Mouse (Mus musculus) gastrocnemius, postnatal 36 days (tissue): ENCODE measurements around the gene Il17ra. TPM values are rescaled to one million over a fixed set of nuclear protein-coding genes. Genes with fewer than 3 reads are reported as not detected.

Experiments used
- DNase-seq, 2 experiments: peaks; one replicate each; pipeline ENCODE4 v3.0.0; 2022
- intact Hi-C: fragments of 180-260 bp; cut with DNase I; formaldehyde crosslinking; loops from one replicate; pipeline ENCODE4 v1.15.1; 2025
- long read RNA-seq, 2 experiments: library from polyadenylated mRNA; stranded (forward); transcript quantifications; one replicate each; pipeline ENCODE4 v2.0.0; 2021
- total RNA-seq, 2 experiments: library from RNA; stranded (reverse); gene quantifications; 2 replicates each; pipeline ENCODE4 v1.2.3; 2021

Gene Il17ra
- total RNA-seq = 1 to 10 TPM; 1.7 TPM
- long read RNA-seq, experiment 1, partial matches to known transcripts = 0 of 4 reads
- long read RNA-seq, experiment 1, other reads (novel, unspliced or antisense) = 4 of 4 reads
- long read RNA-seq, experiment 2, partial matches to known transcripts = 0 of 3 reads
- long read RNA-seq, experiment 2, other reads (novel, unspliced or antisense) = 3 of 3 reads

DNA sequence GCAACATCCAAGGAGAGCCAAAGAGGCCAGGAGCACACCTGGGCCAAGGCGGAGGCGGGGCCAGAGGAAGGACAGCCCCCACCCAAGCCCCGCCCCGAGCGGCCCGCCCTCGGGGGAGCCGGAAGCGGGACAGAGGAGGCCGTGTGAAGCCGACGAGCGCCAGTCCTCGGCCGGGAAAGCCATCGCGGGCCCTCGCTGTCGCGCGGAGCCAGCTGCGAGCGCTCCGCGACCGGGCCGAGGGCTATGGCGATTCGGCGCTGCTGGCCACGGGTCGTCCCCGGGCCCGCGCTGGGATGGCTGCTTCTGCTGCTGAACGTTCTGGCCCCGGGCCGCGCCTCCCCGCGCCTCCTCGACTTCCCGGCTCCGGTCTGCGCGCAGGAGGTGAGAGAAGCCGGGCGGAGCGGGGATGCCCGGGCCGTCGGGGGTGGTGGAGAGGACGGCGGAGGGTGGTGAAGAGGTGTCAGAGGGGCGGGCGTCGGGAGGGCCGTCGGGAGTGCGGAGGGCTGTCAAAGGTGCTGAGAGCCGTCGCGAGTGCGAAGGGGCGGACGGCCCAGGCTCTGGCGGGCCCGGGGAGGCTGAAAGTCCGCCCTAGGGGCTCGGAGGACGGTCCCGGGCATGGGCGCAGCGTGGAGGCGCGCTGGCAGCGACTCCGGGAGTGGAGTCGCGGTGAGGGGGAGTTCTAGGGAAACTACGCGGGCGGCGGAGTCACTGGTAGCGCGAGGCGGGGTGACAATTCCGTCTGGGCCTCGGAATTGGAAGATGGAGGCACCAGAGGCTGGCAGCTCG lies at the start of gene Il17ra:
TSS of gene Il17ra (plus strand) at position 162 of the 786 bp plus-strand sequence.
- intact Hi-C loops = no loop called here
- DNase-seq = peak; percentile 64 to 67

- intact Hi-C loops = no loop called here
Measured at GRCm38 (mm10) chr6:120438161-120438560, 24.9 kb upstream of the Il17ra start.

GRCm38 (mm10) chr6:120442171-120442749 lies 20.8 kb upstream of the Il17ra start:
- intact Hi-C loops = no loop called here
- no peak for DNase-seq

More at GRCm38 (mm10) chr6:120438161-120438560, 24.9 kb upstream of the Il17ra start:
- no peak for DNase-seq

DNA sequence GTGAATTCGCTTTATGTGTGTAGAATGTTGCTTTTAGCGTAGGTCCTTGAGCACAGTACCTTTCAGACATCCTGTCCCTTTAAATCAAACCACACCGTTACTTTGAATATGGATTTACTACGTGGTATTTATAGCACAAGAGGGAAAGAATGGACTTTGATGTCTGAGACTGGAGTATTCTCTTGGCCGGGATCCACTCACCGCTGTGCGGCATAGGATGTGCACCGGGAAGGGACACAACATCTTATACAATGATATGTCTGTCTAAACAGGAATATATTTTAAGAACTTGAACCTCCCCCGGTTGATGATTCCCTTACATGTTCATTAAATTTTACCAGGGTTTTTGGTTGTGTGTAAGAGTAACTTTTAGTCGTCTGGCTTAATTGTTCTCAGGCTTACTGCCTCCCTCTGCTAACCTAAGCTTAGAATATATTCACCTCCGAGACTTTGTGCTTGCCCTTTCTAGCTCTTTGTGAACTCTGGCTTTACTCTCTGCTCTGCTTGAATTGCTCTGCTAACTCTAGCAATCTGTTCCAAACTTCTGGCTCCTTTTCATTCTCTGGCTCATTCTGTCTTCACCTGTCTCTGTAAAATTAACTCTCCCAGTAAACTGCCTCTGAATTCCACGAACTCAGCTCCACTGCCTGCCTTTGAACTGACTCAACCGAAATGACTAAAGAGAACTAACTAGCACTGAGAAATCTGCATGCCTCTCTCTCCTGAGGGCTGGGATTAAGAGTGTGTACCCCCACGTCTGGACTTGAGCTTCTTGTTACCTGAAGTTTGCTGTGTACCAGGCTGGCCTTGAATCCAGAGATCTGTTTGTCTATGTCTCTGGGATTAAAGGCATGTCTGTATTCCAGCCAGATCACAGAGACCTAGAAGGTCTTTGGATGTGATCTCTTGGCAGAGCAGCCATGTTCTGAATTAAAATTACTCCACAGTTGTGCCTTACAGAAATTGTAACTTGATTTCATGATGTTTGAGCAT lies 19.4 kb upstream of the Il17ra start:
- intact Hi-C loops = no loop called here
- no peak for DNase-seq

DNA sequence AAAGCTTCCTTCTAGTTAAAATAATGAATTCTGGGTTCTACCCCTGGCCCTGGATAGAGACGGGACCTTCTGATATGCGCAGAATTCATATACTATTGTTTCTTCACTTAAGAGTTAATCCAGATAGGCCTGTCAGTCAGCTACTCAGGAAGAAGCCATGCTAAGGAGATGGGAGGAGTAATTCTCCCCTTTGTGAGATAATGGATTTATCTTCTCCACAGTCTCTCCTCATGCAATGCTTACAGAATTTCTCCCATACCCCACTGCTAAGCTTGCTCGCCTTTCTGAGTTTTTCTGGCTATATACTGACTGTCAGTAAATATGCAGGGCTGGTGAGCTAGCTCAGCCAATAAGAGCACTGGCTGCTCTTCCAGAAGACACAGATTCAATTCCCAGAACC lies 12.8 kb upstream of the Il17ra start:
- DNase-seq = no peak
- intact Hi-C loops = no loop called here

- no peak for DNase-seq
- intact Hi-C loops = no loop called here
Measured at GRCm38 (mm10) chr6:120452384-120453102, 10.5 kb upstream of the Il17ra start.

DNA sequence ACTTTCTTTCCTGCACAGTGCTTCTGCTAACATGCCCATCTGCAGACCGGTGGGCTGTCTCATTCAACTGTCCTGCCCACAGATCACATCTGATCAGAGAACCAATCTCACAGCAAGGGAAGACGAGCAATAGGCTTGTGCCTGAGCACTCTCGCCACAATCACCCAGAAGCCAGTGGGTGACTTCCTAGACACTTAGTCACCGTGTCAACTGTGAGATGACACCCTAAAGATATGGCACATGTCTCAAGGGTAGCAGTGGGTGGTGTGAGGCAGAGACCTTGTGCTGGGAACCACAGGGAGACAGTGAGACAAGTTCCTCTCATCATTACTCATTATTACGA lies 10.0 kb upstream of the Il17ra start:
- no peak for DNase-seq
- intact Hi-C loops = no loop called here

DNA sequence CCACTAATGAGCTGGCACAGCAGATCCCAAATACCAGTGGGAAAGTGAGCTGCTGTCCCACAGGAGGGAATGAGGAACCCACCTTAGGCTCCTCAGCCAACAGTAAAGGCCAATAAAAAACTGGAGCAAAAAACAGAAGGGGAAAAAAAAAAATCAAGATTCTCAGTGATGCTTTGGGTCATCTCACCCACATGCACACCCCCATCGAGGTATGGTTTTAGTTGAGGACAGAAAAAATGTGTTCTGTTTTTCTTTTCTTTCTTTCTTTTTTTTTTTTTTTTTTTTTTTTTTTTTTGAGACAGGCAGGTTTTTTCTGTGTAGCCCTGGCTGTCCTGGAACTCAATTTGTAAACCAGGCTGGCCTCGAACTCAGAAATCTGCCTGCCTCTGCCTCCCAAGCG lies 9.5 kb upstream of the Il17ra start:
- no peak for DNase-seq
- intact Hi-C loops = no loop called here

- DNase-seq = no peak
- intact Hi-C loops = no loop called here
Measured at GRCm38 (mm10) chr6:120454627-120455077, 8.4 kb upstream of the Il17ra start.

GRCm38 (mm10) chr6:120457074-120457473 lies 6.0 kb upstream of the Il17ra start:
- intact Hi-C loops = no loop called here
- DNase-seq = no peak

- no peak for DNase-seq
- intact Hi-C loops = no loop called here
Measured at GRCm38 (mm10) chr6:120457751-120458150, 5.3 kb upstream of the Il17ra start.

- intact Hi-C loops = no loop called here
- no peak for DNase-seq
Measured at GRCm38 (mm10) chr6:120461217-120461616, 1.8 kb upstream of the Il17ra start.

DNA sequence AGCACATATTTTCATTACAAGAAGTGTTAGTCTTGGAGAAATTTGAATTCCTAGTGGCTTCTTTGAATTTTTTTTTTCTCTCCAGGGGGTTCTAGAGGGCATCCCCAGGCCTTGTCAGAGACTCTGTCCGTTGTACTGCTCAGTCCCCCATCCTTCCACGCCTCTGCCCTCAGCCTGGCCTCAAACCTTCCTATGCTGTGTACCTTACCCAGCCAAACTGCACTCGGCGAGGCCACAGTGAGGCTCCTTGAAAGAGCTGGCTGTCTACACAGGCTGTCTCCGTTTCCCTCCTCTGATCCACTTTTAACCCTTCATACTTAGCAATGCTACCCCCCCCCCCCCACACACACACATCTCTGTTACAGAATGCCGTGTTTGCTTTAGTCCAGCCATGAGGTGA lies 796 bp upstream of the Il17ra start:
- DNase-seq = no peak
- intact Hi-C loops = no loop called here

DNA sequence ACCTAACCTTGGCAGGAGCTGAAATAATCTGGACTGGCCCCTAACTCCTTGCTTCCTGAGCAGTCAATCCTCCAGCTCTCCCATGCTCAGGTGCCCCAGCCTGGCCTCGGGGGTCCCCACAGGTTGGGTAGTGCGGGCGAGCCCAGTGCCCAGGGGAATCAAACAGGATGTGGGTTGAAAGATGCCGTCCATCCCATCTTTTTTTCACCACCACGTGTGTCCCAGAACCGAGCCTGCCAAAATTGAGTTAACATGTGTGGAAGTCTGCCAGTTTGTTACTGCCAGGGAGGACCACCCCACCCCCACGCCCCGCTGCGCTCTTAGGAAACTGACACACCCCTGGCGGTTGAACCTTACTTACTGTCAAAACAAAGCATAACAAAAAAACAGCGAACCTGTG lies 837 bp downstream of the Il17ra start:
- no peak for DNase-seq
- intact Hi-C loops = no loop called here

- intact Hi-C loops = no loop called here
- no peak for DNase-seq
Measured at GRCm38 (mm10) chr6:120464406-120464939, 1.4 kb downstream of the Il17ra start.

GRCm38 (mm10) chr6:120465393-120465792 lies 2.3 kb downstream of the Il17ra start:
- intact Hi-C loops = no loop called here
- no peak for DNase-seq

- intact Hi-C loops = no loop called here
- DNase-seq = no peak
Measured at GRCm38 (mm10) chr6:120466609-120467329, 3.7 kb downstream of the Il17ra start.

- no peak for DNase-seq
- intact Hi-C loops = no loop called here
Measured at GRCm38 (mm10) chr6:120468259-120468658, 5.2 kb downstream of the Il17ra start.

- intact Hi-C loops = no loop called here
- no peak for DNase-seq
Measured at GRCm38 (mm10) chr6:120469268-120469667, 6.2 kb downstream of the Il17ra start.
